Mouse (Mus musculus) cortical plate, adult 2 months (tissue): ENCODE measurements at regions not wholly inside any gene's neighbourhood (a gene's known extent, or its start where the extent isn't known, plus 50 kb on each side); places are given as distances from the start of the nearest gene placed in this dataset.
A peak's percentile ranks its signal among the peaks of the same experiment; 100 is the strongest.

ENCODE experiments used
- H3K27ac ChIP-seq: fragments of 200-500 bp; 2 replicates; pipeline ENCODE4 v1.5.1; 2012; ENCODE audit warnings: low read length, control low read depth, inconsistent platforms; ENCODE audit not compliant: insufficient read depth
- H3K4me1 ChIP-seq: fragments of 200-500 bp; 2 replicates; pipeline ENCODE4 v1.6.1; 2011; ENCODE audit warnings: low read length; ENCODE audit not compliant: control insufficient read depth, insufficient read depth
- H3K4me3 ChIP-seq: fragments of 200-500 bp; 2 replicates; pipeline ENCODE4 v1.5.1; 2011; ENCODE audit warnings: mild to moderate bottlenecking, low read length, control low read depth; ENCODE audit not compliant: insufficient read depth
- CTCF ChIP-seq: fragments of 200-500 bp; IDR thresholded peaks from 2 replicates; pipeline ENCODE4 v1.5.1; 2011; ENCODE audit warnings: mild to moderate bottlenecking, control low read depth, low read length; ENCODE audit not compliant: insufficient read depth; ENCODE audit errors: extremely low read depth
- POLR2A ChIP-seq: fragments of 200-500 bp; IDR thresholded peaks from 2 replicates; pipeline ENCODE4 v1.6.1; 2011; ENCODE audit warnings: mild to moderate bottlenecking, low read length, control low read depth; ENCODE audit not compliant: insufficient read depth; ENCODE audit errors: extremely low read depth

- Histone ChIP-seq H3K4me3 (no peak overlapping the region), H3K4me1 (no peaks in the 10 kb centered on the region), H3K27ac (no peak overlapping the region)
- TF ChIP-seq CTCF (no peak), POLR2A (no peak)
Measured at GRCm38 (mm10) chr9:61862071-61862480, 52.3 kb downstream of the Rplp1 start.

- no peak overlapping the region for H3K4me3 ChIP-seq
- TF ChIP-seq CTCF (peak; percentile 80), POLR2A (no peak)
- no peak overlapping the region for H3K27ac ChIP-seq
- H3K4me1 ChIP-seq: no peaks in the 10 kb centered on the region; the same call in 1 of the 2 replicates
Measured at GRCm38 (mm10) chr9:61860147-61860546, 54.2 kb downstream of the Rplp1 start.

GRCm38 (mm10) chr9:61859438-61859837 lies 54.9 kb downstream of the Rplp1 start:
- no peak for TF ChIP-seq POLR2A
- no peak for TF ChIP-seq CTCF
- no peaks in the 10 kb centered on the region; the same call in 1 of the 2 replicates for H3K4me1 ChIP-seq
- H3K27ac ChIP-seq: no peak overlapping the region
- H3K4me3 ChIP-seq: no peak overlapping the region

- no peaks in the 10 kb centered on the region; the same call in 1 of the 2 replicates for H3K4me1 ChIP-seq
- no peak overlapping the region for H3K4me3 ChIP-seq
- no peak for TF ChIP-seq CTCF
- no peak for TF ChIP-seq POLR2A
- H3K27ac ChIP-seq: no peak overlapping the region
Measured at GRCm38 (mm10) chr9:61857817-61858216, 56.5 kb downstream of the Rplp1 start.

- no peaks in the 10 kb centered on the region; the same call in 1 of the 2 replicates for H3K4me1 ChIP-seq
- no peak overlapping the region for H3K4me3 ChIP-seq
- TF ChIP-seq POLR2A (no peak), CTCF (no peak)
- H3K27ac ChIP-seq: no peak overlapping the region
Measured at GRCm38 (mm10) chr9:61856686-61857085, 57.7 kb downstream of the Rplp1 start.

- Histone ChIP-seq H3K27ac (no peak overlapping the region), H3K4me3 (no peak overlapping the region), H3K4me1 (no peaks in the 10 kb centered on the region; the same call in 1 of the 2 replicates)
- TF ChIP-seq POLR2A (no peak), CTCF (no peak)
Measured at GRCm38 (mm10) chr9:61855686-61856085, 58.7 kb downstream of the Rplp1 start.

- Histone ChIP-seq H3K27ac (no peak overlapping the region), H3K4me1 (no peaks in the 10 kb centered on the region; the same call in 1 of the 2 replicates)
- TF ChIP-seq CTCF: no peak
- TF ChIP-seq POLR2A: no peak
Measured at GRCm38 (mm10) chr9:61853841-61854240, 60.5 kb downstream of the Rplp1 start.

GRCm38 (mm10) chr9:61851331-61851730 lies 63.0 kb downstream of the Rplp1 start:
- no peak overlapping the region for H3K27ac ChIP-seq
- no peak for TF ChIP-seq CTCF
- TF ChIP-seq POLR2A: no peak
- H3K4me1 ChIP-seq: no peaks in the 10 kb centered on the region; the same call in 1 of the 2 replicates
- H3K4me3 ChIP-seq: no peak overlapping the region

More at GRCm38 (mm10) chr9:61853841-61854240, 60.5 kb downstream of the Rplp1 start:
- no peak overlapping the region for H3K4me3 ChIP-seq

GRCm38 (mm10) chr9:61848401-61848800 lies 65.9 kb downstream of the Rplp1 start:
- no peak for TF ChIP-seq CTCF
- TF ChIP-seq POLR2A: no peak
- Histone ChIP-seq H3K4me3 (no peak overlapping the region), H3K4me1 (no peaks in the 10 kb centered on the region), H3K27ac (no peak overlapping the region)

GRCm38 (mm10) chr9:61847496-61847895 lies 66.8 kb downstream of the Rplp1 start:
- TF ChIP-seq CTCF (no peak), POLR2A (no peak)

More at GRCm38 (mm10) chr9:61847496-61847895, 66.8 kb downstream of the Rplp1 start:
- Histone ChIP-seq H3K27ac (no peak overlapping the region), H3K4me3 (no peak overlapping the region), H3K4me1 (no peaks in the 10 kb centered on the region)
